Mouse (Mus musculus) adrenal gland, adult 2 months (tissue): Measurements from ENCODE around the gene Gm8180. TPM values are rescaled to one million over a fixed set of nuclear protein-coding genes. Genes with fewer than 3 reads are reported as not detected.
"Not testable (repeated sequence)": the region's sequence is repeated elsewhere in the genome, so short reads cannot be mapped to it uniquely, and the experiment has no call there.

Experiments used
- DNase-seq: peaks from one replicate; pipeline ENCODE4 v3.0.0; 2021
- long read RNA-seq: library from polyadenylated mRNA; stranded (forward); transcript quantifications from one replicate; pipeline ENCODE4 v2.0.0, GENCODE M21; 2021
- polyA plus RNA-seq: library from polyadenylated mRNA; depleted of rRNA; stranded (reverse); fragments of >200 nt; gene quantifications from 2 replicates; pipeline ENCODE4 v1.2.3, GENCODE M21; 2012; rRNA removed
- total RNA-seq, 2 experiments: library from RNA; stranded (reverse); gene quantifications; 2 replicates each; pipeline ENCODE4 v1.2.3; 2021

Gm8180 gene
- not detected for total RNA-seq
- not detected in 2 replicates for polyA plus RNA-seq
- long read RNA-seq = 0 reads

- not testable (repeated sequence) for DNase-seq
These were observed at the start of gene Gm8180 for GRCm38 (mm10) chr14:43784645-43785044. TSS of gene Gm8180 (minus strand) at chr14:43784745.

GRCm38 (mm10) chr14:43830385-43830784 is 45.8 kb upstream of the Gm8180 start:
- DNase-seq = not testable (repeated sequence)

- DNase-seq = not testable (repeated sequence)
These were observed 39.6 kb upstream of the Gm8180 start for GRCm38 (mm10) chr14:43824176-43824575.

GRCm38 (mm10) chr14:43821869-43822268 is 37.3 kb upstream of the Gm8180 start:
- not testable (repeated sequence) for DNase-seq

- DNase-seq = peak; percentile 20
These were observed 27.9 kb upstream of the Gm8180 start for GRCm38 (mm10) chr14:43812458-43812857.

GRCm38 (mm10) chr14:43808142-43808541 is 23.6 kb upstream of the Gm8180 start:
- DNase-seq = not testable (repeated sequence)

GRCm38 (mm10) chr14:43804435-43804834 is 19.9 kb upstream of the Gm8180 start:
- not testable (repeated sequence) for DNase-seq

- not testable (repeated sequence) for DNase-seq
These were observed 12.4 kb upstream of the Gm8180 start for GRCm38 (mm10) chr14:43796905-43797470.

GRCm38 (mm10) chr14:43796069-43796904 is 11.7 kb upstream of the Gm8180 start:
- no peak for DNase-seq

- not testable (repeated sequence) for DNase-seq
These were observed 9.3 kb upstream of the Gm8180 start for GRCm38 (mm10) chr14:43793811-43794210.

GRCm38 (mm10) chr14:43747566-43747965 is 37.0 kb downstream of the Gm8180 start, which contains the start of gene Gm6526:
TSS of gene Gm6526 (plus strand) at chr14:43747866.
- not testable (repeated sequence) for DNase-seq

Other genes starting within 250 kb of the Gm8180 start
- not detected for gene Gm5799, start 241.2 kb downstream of the Gm8180 start, total RNA-seq
- not detected in 2 replicates for gene Gm5799, start 241.2 kb downstream of the Gm8180 start, polyA plus RNA-seq
- gene Gm17654, start 205.6 kb downstream of the Gm8180 start, total RNA-seq = not detected
- not detected in 2 replicates for gene Gm17654, start 205.6 kb downstream of the Gm8180 start, polyA plus RNA-seq
- gene Gm10375, start 176.7 kb downstream of the Gm8180 start, total RNA-seq = not detected
- gene Gm10375, start 176.7 kb downstream of the Gm8180 start, polyA plus RNA-seq = not detected in 2 replicates
- gene Gm8165, start 107.5 kb downstream of the Gm8180 start, total RNA-seq = not detected
- gene Gm8165, start 107.5 kb downstream of the Gm8180 start, polyA plus RNA-seq = not detected in 2 replicates
- gene Gm7324, start 86.9 kb downstream of the Gm8180 start, total RNA-seq = 1 to 10 TPM in 1 of 2 experiments, under 1 TPM in 1; 0.75 to 1.9 TPM
- not detected in 2 replicates for gene Gm7324, start 86.9 kb downstream of the Gm8180 start, polyA plus RNA-seq
- gene Gm16506, start 57.3 kb downstream of the Gm8180 start, total RNA-seq = not detected
- gene Gm16506, start 57.3 kb downstream of the Gm8180 start, polyA plus RNA-seq = not detected in 2 replicates
- not detected for gene Gm6526, start 36.9 kb downstream of the Gm8180 start, total RNA-seq
- gene Gm6526, start 36.9 kb downstream of the Gm8180 start, polyA plus RNA-seq = not detected in 2 replicates
- under 1 TPM in 1 of 2 experiments, not detected in 1; 0.66 TPM for gene Ear1, start 90.8 kb upstream of the Gm8180 start, total RNA-seq
- gene Ear1, start 90.8 kb upstream of the Gm8180 start, polyA plus RNA-seq = not detected in 2 replicates
- not detected for gene Ear10, start 138.8 kb upstream of the Gm8180 start, total RNA-seq
- not detected in 2 replicates for gene Ear10, start 138.8 kb upstream of the Gm8180 start, polyA plus RNA-seq
- gene Gm8113, start 140.6 kb upstream of the Gm8180 start, total RNA-seq = 1 to 10 TPM; 1.5 to 3.4 TPM
- gene Gm8113, start 140.6 kb upstream of the Gm8180 start, polyA plus RNA-seq = 0.36 and 0.54 TPM in 2 replicates
- gene Ang5, start 172.3 kb upstream of the Gm8180 start, total RNA-seq = not detected
- gene Ang5, start 172.3 kb upstream of the Gm8180 start, polyA plus RNA-seq = not detected in 2 replicates
- not detected for gene Ang6, start 217.5 kb upstream of the Gm8180 start, total RNA-seq
- not detected in 2 replicates for gene Ang6, start 217.5 kb upstream of the Gm8180 start, polyA plus RNA-seq